Mouse (Mus musculus) bone marrow macrophage, adult 2 months (primary cell): ENCODE data around the gene Dlx5.

Experiments used
- CTCF ChIP-seq: IDR thresholded peaks from 2 replicates; pipeline ENCODE4 v1.5.1; 2012; ENCODE audit warnings: low read depth, mild to moderate bottlenecking, low read length, moderate library complexity
- POLR2A ChIP-seq: IDR thresholded peaks from 2 replicates; pipeline ENCODE4 v1.6.1; 2012; ENCODE audit warnings: mild to moderate bottlenecking, low read depth, low read length, borderline replicate concordance

DNA sequence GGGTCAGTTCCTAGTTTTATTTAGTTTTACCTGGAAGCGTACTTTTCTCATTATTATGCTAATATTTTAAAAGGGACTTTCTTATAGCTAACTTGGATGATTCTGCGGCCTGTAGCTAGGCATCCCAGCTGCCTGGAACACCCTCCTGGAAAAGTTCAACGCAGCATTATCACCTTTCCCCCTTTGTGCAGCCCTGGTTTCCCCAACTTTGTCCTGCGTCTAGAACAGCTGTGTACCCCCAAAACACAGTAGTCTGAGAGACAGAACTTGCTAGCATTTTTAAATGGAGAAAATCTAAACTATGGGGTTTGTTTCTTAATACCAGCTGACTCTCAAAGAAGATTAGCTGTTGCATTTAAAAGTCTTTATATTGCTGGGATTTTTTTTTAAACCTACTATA, 33.3 kb downstream of the Dlx5 start:
- TF ChIP-seq CTCF (no peak), POLR2A (no peak)
